Mouse (Mus musculus) lung, adult 2 months (tissue): ENCODE measurements around the gene Eif4h.

Experiments used
- CTCF ChIP-seq: fragments of 200-500 bp; IDR thresholded peaks from 2 replicates; pipeline ENCODE4 v1.5.1; 2011; ENCODE audit warnings: mild to moderate bottlenecking, low read length, control low read depth; ENCODE audit not compliant: insufficient read depth
- POLR2A ChIP-seq: fragments of 200-500 bp; IDR thresholded peaks from 2 replicates; pipeline ENCODE4 v1.6.1; 2011; ENCODE audit warnings: low read depth, mild to moderate bottlenecking, control low read depth, low read length, borderline replicate concordance; ENCODE audit errors: extremely low read depth

DNA sequence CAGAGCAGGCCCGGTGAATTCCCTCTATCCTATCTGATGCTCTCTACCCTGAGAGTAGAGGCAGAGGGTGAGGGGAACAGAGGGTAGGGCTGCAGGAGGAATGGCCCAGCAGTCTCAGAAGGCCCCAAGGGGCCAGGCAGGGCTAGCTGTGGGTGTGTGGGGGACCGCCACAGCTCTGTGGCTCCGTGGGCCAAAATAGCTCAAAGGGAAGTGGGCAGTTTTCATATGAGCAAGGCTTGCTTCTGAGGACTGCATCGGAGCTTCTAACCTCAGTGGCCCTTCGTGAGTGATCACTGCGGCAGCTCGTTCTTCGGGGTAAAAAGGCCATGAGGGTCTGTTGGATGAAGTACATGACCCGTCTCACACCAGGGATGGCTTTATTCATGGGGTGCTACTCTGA lies 25.6 kb downstream of the Eif4h start:
- TF ChIP-seq POLR2A (no peak), CTCF (no peak)
